Mouse (Mus musculus) hindbrain, embryonic 11.5 days (tissue): ENCODE results near the gene Gabpb1. TPM values are rescaled to one million over a fixed set of nuclear protein-coding genes. Genes with fewer than 3 reads are reported as not detected.

Source experiments
- ATAC-seq: fragments of 200-750 bp; cut with Nextera tagmentation; 2 replicates; pipeline ENCODE4 v1.8.0; 2017; ENCODE audit warnings: mild to moderate bottlenecking, moderate TSS enrichment, moderate library complexity; ENCODE audit not compliant: low FRiP score
- DNase-seq: peaks from one replicate; pipeline ENCODE4 v3.0.0-alpha.2; 2015; ENCODE audit warnings: low spot score
- H3K27ac ChIP-seq: fragments of 300-500 bp; sonication (generic); 2 replicates; pipeline ENCODE4 v1.5.1; 2014; ENCODE audit warnings: mild to moderate bottlenecking, low read depth, low read length
- H3K27me3 ChIP-seq: fragments of 300-500 bp; sonication (generic); 2 replicates; pipeline ENCODE4 v1.6.1; 2014; ENCODE audit warnings: mild to moderate bottlenecking, low read length, moderate library complexity, mixed read lengths; ENCODE audit not compliant: control insufficient read depth, insufficient read depth
- H3K36me3 ChIP-seq: fragments of 300-500 bp; sonication (generic); 2 replicates; pipeline ENCODE4 v1.6.1; 2014; ENCODE audit warnings: mild to moderate bottlenecking, low read length, moderate library complexity, mixed read lengths; ENCODE audit not compliant: control insufficient read depth, insufficient read depth
- H3K4me1 ChIP-seq: fragments of 300-500 bp; sonication (generic); replicated peaks from 2 replicates; pipeline ENCODE4 v1.6.1; 2014; ENCODE audit warnings: low read length, mixed read lengths; ENCODE audit not compliant: control insufficient read depth, insufficient read depth
- H3K4me2 ChIP-seq: fragments of 300-500 bp; sonication (generic); replicated peaks from 2 replicates; pipeline ENCODE4 v1.6.1; 2014; ENCODE audit warnings: mild to moderate bottlenecking, low read depth, low read length
- H3K4me3 ChIP-seq: fragments of 300-500 bp; sonication (generic); 2 replicates; pipeline ENCODE4 v1.5.1; 2014; ENCODE audit warnings: low read depth, low read length
- H3K9ac ChIP-seq: fragments of 300-500 bp; sonication (generic); 2 replicates; pipeline ENCODE4 v1.6.1; 2014; ENCODE audit warnings: low read depth, low read length
- H3K9me3 ChIP-seq: fragments of 300-500 bp; sonication (generic); 2 replicates; pipeline ENCODE4 v1.6.1; 2016; ENCODE audit warnings: low read length; ENCODE audit not compliant: control insufficient read depth
- WGBS: fragments of 180-500 bp; shearing (Covaris S2); extraction: QIAGEN DNeasy Blood & Tissue Kit; methylation state at CpG from one replicate; pipeline ENCODE4 v1.1.7; 2014; 5-methylcytosine and 5-hydroxymethylcytosine counted together
- polyA plus RNA-seq: library from polyadenylated mRNA; unstranded; fragments of >200 nt; fragmentation: Nextera tagmentation; extraction: Ambion mirVana; gene quantifications from 2 replicates; pipeline ENCODE4 v1.2.1, GENCODE M21; 2014

Gene Gabpb1
- polyA plus RNA-seq, 1 experiment from 2014 or later: 79.4 TPM

DNA sequence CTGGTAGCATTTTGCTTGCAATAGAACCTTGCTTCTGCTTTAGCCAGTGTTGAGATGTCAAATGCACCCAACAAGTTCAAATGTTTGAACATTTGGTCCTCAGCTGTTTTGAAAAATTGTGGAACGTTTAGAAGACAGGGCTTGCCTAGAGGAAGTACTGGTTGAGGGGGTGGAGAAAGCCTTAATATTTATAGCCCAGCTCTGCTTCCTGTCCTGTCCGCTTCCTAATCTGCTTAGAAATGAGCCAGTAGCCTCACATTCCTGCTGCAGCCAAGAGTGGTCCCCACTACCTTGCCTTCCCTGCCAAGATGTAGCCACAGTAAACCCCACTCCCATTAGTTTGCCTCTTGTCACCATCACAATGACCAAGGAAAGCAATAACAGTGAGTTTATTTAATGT, 6.2 kb upstream of the Gabpb1 start:
- no peak overlapping the region for H3K4me2 ChIP-seq
- 86% methylated on average over 2 of the region's 2 CpGs for WGBS
- no peaks in the 10 kb centered on the region for H3K27me3 ChIP-seq
- no peak overlapping the region for H3K27ac ChIP-seq
- no peak overlapping the region for H3K9ac ChIP-seq
- ATAC-seq (no peak), DNase-seq (no peak)
- H3K4me3 ChIP-seq: no peak overlapping the region
- no peaks in the 10 kb centered on the region for H3K4me1 ChIP-seq
- H3K9me3 ChIP-seq: no peaks in the 10 kb centered on the region
- H3K36me3 ChIP-seq: no peaks in the 10 kb centered on the region

DNA sequence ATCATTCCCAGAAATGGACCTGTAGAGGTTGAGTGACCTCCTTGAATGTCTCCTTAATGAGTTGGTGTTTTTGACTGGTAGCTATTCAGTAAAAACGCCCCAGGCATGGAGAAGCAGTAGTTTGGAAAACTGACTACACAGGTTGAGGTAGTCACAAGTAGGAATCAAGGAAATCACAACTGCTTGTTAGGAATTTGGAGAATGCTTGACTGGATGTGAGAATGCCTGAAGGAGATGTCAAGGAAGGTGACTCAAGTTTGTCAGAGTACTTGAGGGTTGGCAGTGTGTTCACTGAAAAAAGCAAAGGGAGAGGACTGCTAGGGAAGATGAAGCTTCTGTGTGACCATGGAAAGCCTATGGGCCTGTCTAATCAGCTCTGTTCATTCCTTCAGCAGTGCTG, 1.2 kb upstream of the Gabpb1 start:
- no peaks in the 10 kb centered on the region for H3K27me3 ChIP-seq
- DNase-seq (no peak), ATAC-seq (no peak)
- no peaks in the 10 kb centered on the region for H3K36me3 ChIP-seq
- H3K27ac ChIP-seq: no peak overlapping the region
- WGBS: 97% methylated on average over 1 of the region's 1 CpGs
- no peak overlapping the region for H3K4me2 ChIP-seq
- H3K4me1 ChIP-seq: no peaks in the 10 kb centered on the region; the same call in 1 of the 2 replicates
- no peak overlapping the region for H3K9ac ChIP-seq
- H3K4me3 ChIP-seq: no peak overlapping the region
- no peaks in the 10 kb centered on the region for H3K9me3 ChIP-seq

DNA sequence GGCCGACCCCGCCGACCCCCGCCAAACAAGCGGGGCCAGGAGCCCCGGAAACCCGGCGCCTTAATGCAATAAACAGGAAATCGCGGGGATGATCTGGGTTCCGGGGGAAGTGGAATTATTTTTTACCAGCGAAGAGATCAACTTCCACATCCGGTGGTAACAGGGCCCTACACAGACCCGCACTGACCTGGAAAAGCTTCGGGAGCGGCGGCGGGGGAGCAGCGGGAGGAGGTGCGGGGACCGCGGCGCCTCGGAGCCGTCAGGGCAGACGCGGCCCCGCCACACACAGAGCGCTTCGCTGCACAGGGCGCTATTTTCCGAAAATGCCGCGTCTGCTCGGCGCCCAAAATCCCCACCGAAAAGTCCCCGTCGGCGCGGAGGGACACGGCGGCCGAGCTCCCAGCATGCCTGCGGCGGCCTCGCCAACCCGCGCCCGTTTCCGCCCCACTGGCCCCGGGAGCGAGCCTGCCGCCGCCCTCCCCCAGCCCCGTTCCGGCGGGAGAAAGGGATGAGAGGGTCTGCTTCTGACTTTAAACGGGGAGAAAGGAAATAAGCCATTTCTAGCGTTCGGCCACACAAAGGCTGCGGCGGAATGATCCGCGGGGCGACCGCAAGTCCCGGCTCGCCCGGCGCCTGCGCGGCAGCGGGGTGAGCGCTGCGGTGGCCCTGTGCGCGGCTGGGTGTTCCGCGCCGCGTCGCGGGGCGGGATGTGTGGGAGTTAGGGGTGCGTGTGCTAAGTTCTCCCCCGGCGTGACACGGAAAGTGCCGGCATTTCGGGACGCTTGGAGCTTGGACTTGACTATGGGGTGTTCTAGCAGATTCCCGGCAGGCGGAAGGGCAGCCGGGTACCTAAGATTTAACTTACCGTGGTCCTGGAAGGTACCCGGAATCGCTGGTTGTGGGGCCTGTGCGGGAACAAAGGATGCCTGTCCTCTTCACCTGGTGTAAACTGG, 692 bp downstream of the Gabpb1 start:
- H3K27me3 ChIP-seq: no peaks in the 10 kb centered on the region
- DNase-seq: peak; percentile 91
- no peaks in the 10 kb centered on the region for H3K36me3 ChIP-seq
- H3K4me2 ChIP-seq: peak overlapping the region; percentile 72
- no peaks in the 10 kb centered on the region for H3K9me3 ChIP-seq
- H3K27ac ChIP-seq: peak overlapping the region; percentile 96
- no peaks in the 10 kb centered on the region; the same call in 1 of the 2 replicates for H3K4me1 ChIP-seq
- H3K9ac ChIP-seq: peak overlapping the region; percentile 93
- under 1% methylated on average over 89 of the region's 99 CpGs for WGBS
- H3K4me3 ChIP-seq: peak overlapping the region; percentile 97
- ATAC-seq: peak; percentile 94

DNA sequence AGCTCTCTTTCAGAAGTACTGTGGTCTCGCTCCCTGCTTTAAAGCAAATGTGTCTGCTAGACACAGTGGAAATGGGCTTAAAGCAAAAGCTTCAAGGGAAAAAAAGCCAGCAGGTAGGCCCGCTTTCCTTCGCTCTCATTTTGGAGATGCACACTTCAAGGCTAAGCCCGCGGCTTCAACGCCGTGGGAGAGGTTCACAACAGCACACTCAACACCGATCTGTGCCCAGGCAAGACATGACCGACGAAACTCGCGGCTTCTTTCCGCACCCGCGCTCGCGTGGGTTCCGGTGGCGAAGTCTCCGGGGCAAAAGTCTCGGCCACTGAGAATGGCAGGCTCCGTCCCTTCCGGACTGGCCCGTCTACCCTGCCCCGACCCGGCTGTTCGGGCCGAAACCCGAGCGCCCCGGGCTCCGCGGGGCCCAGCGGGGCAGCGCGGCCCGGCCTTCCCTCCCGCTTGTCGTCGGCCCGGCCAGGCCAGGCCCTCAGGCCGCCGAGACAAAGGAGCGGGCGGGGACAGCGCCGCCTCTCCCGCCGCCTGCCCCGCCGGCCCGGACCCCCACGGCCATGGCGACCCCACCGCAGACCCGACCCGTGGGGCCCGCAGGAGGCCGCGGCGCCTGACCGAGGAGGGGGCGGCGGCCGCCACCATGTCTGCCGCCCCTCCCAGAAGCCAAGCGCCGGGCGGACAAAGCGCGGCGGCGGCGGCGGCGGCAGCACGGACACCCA, 1.5 kb downstream of the Gabpb1 start:
- peak; percentile 71 for DNase-seq
- Histone ChIP-seq H3K9ac (peak overlapping the region; percentile 93), H3K4me2 (peak overlapping the region; percentile 61), H3K36me3 (no peaks in the 10 kb centered on the region), H3K9me3 (no peaks in the 10 kb centered on the region), H3K4me3 (peak overlapping the region; percentile 97), H3K4me1 (no peaks in the 10 kb centered on the region; the same call in 1 of the 2 replicates), H3K27ac (peak overlapping the region; percentile 96), H3K27me3 (no peaks in the 10 kb centered on the region)
- under 1% methylated on average over 50 of the region's 77 CpGs for WGBS
- ATAC-seq: peak; percentile 76

DNA sequence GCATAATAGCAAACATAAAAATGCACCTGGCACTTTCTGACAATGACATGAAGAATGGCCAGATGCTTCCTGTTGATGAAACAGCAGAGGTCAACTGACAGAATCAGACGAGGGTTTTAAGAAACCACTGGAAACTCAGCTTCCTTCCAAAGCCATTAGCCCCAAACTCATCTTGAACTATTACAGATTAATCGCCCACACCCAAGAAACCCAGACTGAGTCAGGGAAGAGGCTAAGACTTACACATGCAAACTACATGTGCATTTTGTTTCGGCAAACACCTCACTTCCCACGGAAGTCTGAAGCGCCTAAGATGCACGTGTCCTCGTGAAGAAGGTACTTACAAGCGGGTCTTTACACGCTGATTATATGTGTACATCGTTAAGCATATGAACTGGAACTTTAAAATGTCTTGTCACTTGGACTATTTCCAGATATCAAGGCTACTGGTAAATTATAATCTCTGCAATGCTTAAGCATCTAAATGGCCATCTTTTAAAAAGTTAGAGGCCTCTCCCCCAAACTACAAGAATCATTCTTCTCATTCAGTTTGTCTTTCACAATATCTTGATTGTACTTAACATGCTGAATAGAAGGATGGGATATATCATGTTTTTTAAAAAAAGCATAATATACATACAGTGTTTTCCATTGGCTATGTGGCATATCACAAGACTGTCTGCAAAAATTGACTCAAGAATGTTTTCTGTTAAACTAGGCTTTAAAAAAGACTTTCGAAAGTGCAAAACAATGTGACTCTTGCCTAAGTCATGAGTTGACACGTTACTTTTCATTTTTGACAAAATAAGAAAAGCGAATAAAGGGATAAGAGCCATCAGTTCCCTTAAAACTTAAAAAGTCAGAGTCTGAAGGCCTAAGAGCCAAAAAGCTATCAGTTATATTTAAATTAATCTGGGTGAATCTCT, 2.6 kb downstream of the Gabpb1 start:
- Histone ChIP-seq H3K4me3 (peak overlapping the region; percentile 97), H3K27ac (no peak overlapping the region), H3K9me3 (no peaks in the 10 kb centered on the region), H3K9ac (peak overlapping the region; percentile 93), H3K27me3 (no peaks in the 10 kb centered on the region), H3K4me1 (no peaks in the 10 kb centered on the region; the same call in 1 of the 2 replicates), H3K36me3 (no peaks in the 10 kb centered on the region), H3K4me2 (peak overlapping the region; percentile 61)
- no peak for DNase-seq
- ATAC-seq: no peak
- WGBS: 71% methylated on average over 13 of the region's 13 CpGs

DNA sequence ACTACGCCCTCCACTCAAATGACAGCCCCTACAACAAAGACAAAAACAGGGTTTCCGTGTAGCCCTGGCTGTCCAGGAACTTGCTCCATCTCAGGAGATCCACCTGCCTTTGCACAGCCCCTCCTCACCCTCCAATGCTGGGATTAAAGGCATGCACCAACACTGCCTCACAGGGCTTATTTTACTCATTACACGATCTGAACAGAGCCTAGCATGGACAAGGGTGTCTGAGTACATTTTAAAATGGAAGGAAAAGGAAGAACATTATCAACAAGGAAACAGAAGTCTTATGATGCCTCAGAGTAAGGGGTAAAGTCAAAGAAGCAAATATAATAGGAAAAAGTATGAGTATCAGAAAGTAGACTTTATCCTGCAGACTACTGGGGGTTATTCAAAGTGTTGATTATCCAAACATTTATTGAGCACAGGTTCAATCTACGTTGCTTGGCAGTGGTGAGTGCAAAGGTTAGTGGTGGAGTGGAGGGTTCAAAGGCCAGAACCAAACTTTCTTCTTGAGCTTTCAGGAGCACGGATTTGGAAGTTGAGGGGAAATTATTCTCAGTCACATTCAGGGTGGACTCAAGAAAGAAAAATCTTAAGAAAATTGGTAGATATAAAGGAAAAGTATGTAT, 7.4 kb downstream of the Gabpb1 start:
- WGBS: 92% methylated on average over 5 of the region's 5 CpGs

DNA sequence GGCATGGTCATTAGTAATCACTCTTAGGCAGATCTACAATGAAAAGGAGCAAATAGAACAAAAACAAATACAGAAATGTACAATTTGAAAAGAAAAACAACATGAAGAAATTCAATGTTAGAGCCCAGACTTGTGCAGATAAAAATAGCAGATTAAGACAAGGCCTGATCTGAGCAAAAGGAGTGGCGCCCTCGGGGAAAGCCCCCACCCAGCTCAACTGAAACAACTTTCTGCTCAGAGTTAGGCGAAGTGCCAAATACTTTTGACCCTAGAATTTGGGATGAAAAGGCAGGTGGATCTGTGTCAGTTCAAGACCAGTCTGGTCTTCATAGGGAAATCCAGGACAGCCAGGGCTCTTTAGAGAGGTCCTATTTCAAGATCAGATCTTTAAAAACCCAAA, 10.2 kb downstream of the Gabpb1 start:
- Histone ChIP-seq H3K9me3 (no peaks in the 10 kb centered on the region), H3K4me3 (no peak overlapping the region), H3K9ac (no peak overlapping the region), H3K4me2 (no peak overlapping the region), H3K27me3 (no peaks in the 10 kb centered on the region), H3K4me1 (no peaks in the 10 kb centered on the region), H3K36me3 (no peaks in the 10 kb centered on the region), H3K27ac (no peak overlapping the region)
- no peak for DNase-seq
- no peak for ATAC-seq
- 94% methylated on average over 3 of the region's 3 CpGs for WGBS

More for the DNA sequence above, 7.4 kb downstream of the Gabpb1 start:
- Histone ChIP-seq H3K27me3 (no peaks in the 10 kb centered on the region), H3K9me3 (no peaks in the 10 kb centered on the region), H3K4me2 (no peak overlapping the region), H3K4me1 (no peaks in the 10 kb centered on the region; the same call in 1 of the 2 replicates), H3K9ac (no peak overlapping the region), H3K4me3 (no peak overlapping the region), H3K27ac (no peak overlapping the region), H3K36me3 (no peaks in the 10 kb centered on the region)
- DNase-seq (no peak), ATAC-seq (no peak)

DNA sequence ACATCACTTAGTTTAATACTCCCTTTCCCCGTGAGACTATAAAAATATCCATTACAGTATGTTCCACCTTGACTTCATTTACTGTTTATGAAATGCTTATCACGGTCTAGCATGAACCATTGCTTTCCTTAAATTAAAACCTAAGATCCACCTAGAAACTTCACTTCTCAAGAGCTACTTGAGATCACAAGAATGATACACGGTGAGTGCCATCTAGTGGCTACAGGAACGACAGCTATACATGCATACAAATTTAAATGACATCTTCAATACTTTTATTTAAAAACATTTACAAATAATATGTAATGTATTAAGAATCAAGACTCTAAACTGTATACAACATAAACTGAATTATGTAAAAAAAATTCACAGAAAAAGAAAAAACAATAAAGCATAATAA, 12.7 kb downstream of the Gabpb1 start:
- Histone ChIP-seq H3K9ac (no peak overlapping the region), H3K36me3 (no peaks in the 10 kb centered on the region), H3K9me3 (no peaks in the 10 kb centered on the region), H3K4me2 (no peak overlapping the region), H3K4me1 (no peaks in the 10 kb centered on the region), H3K27ac (no peak overlapping the region), H3K4me3 (no peak overlapping the region), H3K27me3 (no peaks in the 10 kb centered on the region)
- peak; percentile 25 for DNase-seq
- no peak for ATAC-seq
- 72% methylated on average over 4 of the region's 4 CpGs for WGBS
